Mouse (Mus musculus) heart, adult 2 months (tissue): ENCODE data around the gene Camkk2. TPM values are rescaled to one million over a fixed set of nuclear protein-coding genes. Genes with fewer than 3 reads are reported as not detected.

ENCODE experiments used
- DNase-seq, 2 experiments: peaks; one replicate each; pipeline ENCODE4 v3.0.0; 2021
- H3K27ac ChIP-seq: fragments of 200-600 bp; 2 replicates; pipeline ENCODE4 v1.8.1; 2022
- H3K27me3 ChIP-seq: fragments of 200-500 bp; 2 replicates; pipeline ENCODE4 v1.6.1; 2012; ENCODE audit warnings: mild to moderate bottlenecking, low read length, inconsistent platforms, mixed read lengths; ENCODE audit not compliant: control insufficient read depth, insufficient read depth
- H3K36me3 ChIP-seq: fragments of 200-500 bp; 2 replicates; pipeline ENCODE4 v1.6.1; 2012; ENCODE audit warnings: low read length, inconsistent platforms; ENCODE audit not compliant: control insufficient read depth, insufficient read depth
- H3K4me1 ChIP-seq: fragments of 200-500 bp; 2 replicates; pipeline ENCODE4 v1.6.1; 2011; ENCODE audit warnings: low read length; ENCODE audit not compliant: control insufficient read depth, insufficient read depth
- H3K4me3 ChIP-seq: fragments of 200-600 bp; 2 replicates; pipeline ENCODE4 v1.8.1; 2022
- H3K79me2 ChIP-seq: fragments of 200-500 bp; replicated peaks from 2 replicates; pipeline ENCODE4 v1.6.1; 2012; ENCODE audit warnings: mild to moderate bottlenecking, inconsistent platforms, low read length, moderate library complexity, mixed read lengths; ENCODE audit not compliant: control insufficient read depth, insufficient read depth
- H3K9ac ChIP-seq: fragments of 200-500 bp; 2 replicates; pipeline ENCODE4 v1.6.1; 2012; ENCODE audit warnings: low read depth, mild to moderate bottlenecking, control low read depth, inconsistent platforms, low read length, mixed read lengths
- CTCF ChIP-seq: fragments of 200-600 bp; IDR thresholded peaks from 2 replicates; pipeline ENCODE4 v1.8.1; 2022; ENCODE audit warnings: antibody characterized with exemption, mild to moderate bottlenecking, moderate library complexity
- EP300 ChIP-seq: fragments of 200-500 bp; IDR thresholded peaks from 2 replicates; pipeline ENCODE4 v1.6.1; 2011; ENCODE audit warnings: low read depth, low read length, control low read depth; ENCODE audit not compliant: insufficient read depth
- POLR2A ChIP-seq: fragments of 200-500 bp; IDR thresholded peaks from 2 replicates; pipeline ENCODE4 v1.6.1; 2011; ENCODE audit warnings: mild to moderate bottlenecking, low read depth, low read length, control low read depth; ENCODE audit not compliant: insufficient read depth
- WGBS: fragments of 180-500 bp; shearing (Covaris S2); methylation state at CpG from one replicate; pipeline ENCODE4 v1.1.7; 2018; 5-methylcytosine and 5-hydroxymethylcytosine counted together
- intact Hi-C: fragments of 180-260 bp; cut with DNase I; formaldehyde crosslinking; loops from one replicate; pipeline ENCODE4 v1.15.1; 2025
- polyA plus RNA-seq: library from polyadenylated mRNA; depleted of rRNA; stranded (reverse); fragments of >200 nt; gene quantifications from 2 replicates; pipeline ENCODE4 v1.2.3, GENCODE M21; 2012
- total RNA-seq, 2 experiments: library from RNA; stranded (reverse); gene quantifications; 2 replicates each; pipeline ENCODE4 v1.2.3; 2021

Camkk2 gene
- total and polyA plus RNA-seq, 3 experiments: 9.3 to 13.6 (median 10.2) TPM

DNA sequence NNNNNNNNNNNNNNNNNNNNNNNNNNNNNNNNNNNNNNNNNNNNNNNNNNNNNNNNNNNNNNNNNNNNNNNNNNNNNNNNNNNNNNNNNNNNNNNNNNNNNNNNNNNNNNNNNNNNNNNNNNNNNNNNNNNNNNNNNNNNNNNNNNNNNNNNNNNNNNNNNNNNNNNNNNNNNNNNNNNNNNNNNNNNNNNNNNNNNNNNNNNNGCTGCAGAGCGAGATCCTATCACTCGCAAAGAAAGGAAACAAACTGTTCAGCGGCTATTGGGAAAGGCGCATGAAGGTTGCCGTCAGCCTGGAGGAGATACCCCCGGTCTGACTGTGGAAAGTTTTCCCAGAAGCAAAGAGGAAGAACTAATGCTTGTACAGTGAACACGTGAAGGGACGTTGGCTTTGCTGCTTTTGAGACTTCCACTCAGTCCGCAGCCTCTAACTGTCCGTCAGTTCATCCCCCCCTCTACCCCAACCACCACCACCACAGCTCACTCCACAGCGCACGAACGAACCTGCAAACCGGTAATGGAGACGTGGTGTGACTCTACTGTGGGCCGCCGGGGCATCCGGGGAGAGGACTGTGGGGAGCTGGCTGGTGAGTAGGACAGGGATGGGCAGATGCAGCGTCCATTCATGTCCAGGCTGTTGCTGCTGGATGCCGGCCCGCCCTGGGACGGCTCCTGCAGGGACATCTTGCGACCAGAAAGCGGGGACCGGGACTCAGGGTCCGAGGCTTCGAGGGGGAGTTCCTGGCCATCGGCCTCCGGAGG is 15.8 kb downstream of the Camkk2 start:
- TF ChIP-seq POLR2A (no peak), EP300 (no peak), CTCF (no peak)
- H3K79me2 ChIP-seq: no peaks in the 10 kb centered on the region; the same call in 1 of the 2 replicates
- intact Hi-C loops: no loop called here
- no peaks in the 10 kb centered on the region for H3K27me3 ChIP-seq
- H3K36me3 ChIP-seq: no peaks in the 10 kb centered on the region; the same call in 1 of the 2 replicates
- DNase-seq: peak; percentile 27
- peak overlapping the region; percentile 23; the same call in 1 of the 2 replicates for H3K9ac ChIP-seq
- no peak overlapping the region for H3K4me3 ChIP-seq
- WGBS: 63% methylated on average over 29 of the region's 29 CpGs
- no peak overlapping the region for H3K27ac ChIP-seq
- H3K4me1 ChIP-seq: peaks cover 3% of the 10 kb centered on the region

DNA sequence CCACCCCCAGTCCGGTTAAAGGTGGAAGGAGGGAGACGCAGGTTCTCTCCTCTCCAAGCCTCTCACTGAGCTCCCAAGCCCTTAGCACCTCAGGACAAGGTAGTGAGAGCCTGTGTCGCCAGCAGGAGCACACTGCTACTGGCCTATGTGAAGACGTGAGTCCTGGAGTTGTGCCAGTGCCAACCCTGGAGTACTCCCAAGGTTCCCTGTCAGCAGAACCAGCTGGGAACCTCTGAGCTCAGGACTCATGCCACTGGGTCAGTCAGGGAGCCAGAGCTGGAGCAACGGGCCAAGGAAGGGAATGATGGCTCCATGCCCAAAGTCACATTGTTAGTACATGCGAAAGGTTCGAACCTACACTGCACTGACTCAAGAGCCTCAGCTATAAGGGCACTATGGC is 22.5 kb downstream of the Camkk2 start:
- 67% methylated on average over 7 of the region's 7 CpGs for WGBS
- no peaks in the 10 kb centered on the region for H3K27me3 ChIP-seq
- peaks cover 3% of the 10 kb centered on the region for H3K4me1 ChIP-seq
- H3K36me3 ChIP-seq: no peaks in the 10 kb centered on the region; the same call in 1 of the 2 replicates
- H3K79me2 ChIP-seq: no peaks in the 10 kb centered on the region
- no peak overlapping the region for H3K4me3 ChIP-seq
- DNase-seq: peak; percentile 69 to 77
- no peak overlapping the region for H3K27ac ChIP-seq
- intact Hi-C loops: no loop called here
- TF ChIP-seq CTCF: peak; percentile 8; the same call in 1 of the 2 replicates
- no peak for TF ChIP-seq POLR2A
- no peak overlapping the region for H3K9ac ChIP-seq

DNA sequence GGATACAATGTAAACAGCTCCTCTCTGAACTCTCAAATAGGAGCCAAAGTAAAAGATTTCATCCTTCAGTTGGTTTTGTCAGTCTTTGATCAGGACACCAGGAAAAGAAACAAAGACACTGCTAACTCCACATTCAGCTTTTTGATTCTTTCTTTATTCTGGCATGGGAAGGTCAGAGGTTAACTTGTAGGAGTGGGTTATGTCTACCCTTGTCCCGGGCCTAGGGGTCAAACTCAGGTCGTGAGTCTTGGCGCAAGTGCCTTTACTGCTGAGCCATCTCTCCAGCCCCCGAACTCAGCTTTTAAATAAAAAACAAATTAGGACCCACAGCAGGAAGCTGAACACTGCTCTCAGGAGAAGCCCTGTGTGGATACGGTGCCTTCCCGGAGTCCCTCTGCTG is 23.1 kb downstream of the Camkk2 start:
- no peak overlapping the region for H3K27ac ChIP-seq
- TF ChIP-seq EP300 (no peak), POLR2A (no peak), CTCF (no peak)
- H3K4me3 ChIP-seq: no peak overlapping the region
- no peaks in the 10 kb centered on the region for H3K79me2 ChIP-seq
- no peak overlapping the region for H3K9ac ChIP-seq
- no peak for DNase-seq
- intact Hi-C loops: no loop called here
- no peaks in the 10 kb centered on the region for H3K27me3 ChIP-seq
- no peaks in the 10 kb centered on the region; the same call in 1 of the 2 replicates for H3K36me3 ChIP-seq
- peaks cover 2% of the 10 kb centered on the region for H3K4me1 ChIP-seq
- 84% methylated on average over 6 of the region's 6 CpGs for WGBS

DNA sequence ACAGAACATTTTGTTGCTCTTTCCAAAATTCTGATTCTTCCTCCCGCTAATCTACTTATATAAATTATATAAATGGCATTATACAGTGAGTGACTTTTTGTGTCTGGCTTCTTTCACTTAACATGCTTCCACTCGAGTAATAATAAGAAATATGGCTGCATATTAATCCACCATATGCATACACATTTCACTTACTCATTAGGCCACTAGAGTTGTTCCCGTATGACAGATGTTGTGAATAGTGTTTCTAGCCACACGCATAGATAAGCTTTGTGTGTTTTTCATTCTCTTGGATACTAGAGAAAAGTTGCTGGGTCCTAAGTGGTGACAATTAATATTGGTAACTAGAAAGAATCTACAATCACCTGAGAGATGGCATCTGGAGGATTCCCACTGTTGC is 23.6 kb downstream of the Camkk2 start:
- Histone ChIP-seq H3K79me2 (no peaks in the 10 kb centered on the region), H3K36me3 (no peaks in the 10 kb centered on the region), H3K27ac (no peak overlapping the region), H3K4me1 (no peaks in the 10 kb centered on the region), H3K4me3 (no peak overlapping the region), H3K9ac (no peak overlapping the region), H3K27me3 (no peaks in the 10 kb centered on the region)
- intact Hi-C loops: no loop called here
- 94% methylated on average over 4 of the region's 4 CpGs for WGBS
- TF ChIP-seq CTCF (no peak), POLR2A (no peak), EP300 (no peak)
- no peak for DNase-seq

DNA sequence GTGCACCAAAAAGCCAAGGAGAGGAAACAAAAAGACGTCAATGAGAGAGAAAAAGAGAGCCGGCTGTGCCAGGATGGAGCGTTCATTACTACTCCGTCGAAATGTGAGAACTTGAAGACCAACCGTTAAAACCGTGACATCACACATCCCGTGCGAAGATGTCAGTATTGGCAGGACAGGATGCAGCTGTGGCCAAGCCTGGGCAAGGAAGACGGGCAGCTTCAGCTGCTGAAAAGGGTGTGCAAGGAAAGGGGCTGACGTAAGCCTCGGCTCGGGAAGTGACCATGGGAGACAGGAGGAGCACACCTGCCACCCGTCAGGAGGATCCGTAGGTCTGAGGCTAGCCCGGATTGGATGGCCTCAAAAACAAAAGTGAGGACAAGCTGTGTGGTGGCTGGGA is 24.7 kb downstream of the Camkk2 start:
- no peak overlapping the region for H3K9ac ChIP-seq
- H3K27me3 ChIP-seq: no peaks in the 10 kb centered on the region
- TF ChIP-seq POLR2A: no peak
- no peak for TF ChIP-seq EP300
- TF ChIP-seq CTCF: no peak
- 72% methylated on average over 16 of the region's 16 CpGs for WGBS
- H3K27ac ChIP-seq: no peak overlapping the region
- intact Hi-C loops: no loop called here
- no peaks in the 10 kb centered on the region for H3K79me2 ChIP-seq
- no peaks in the 10 kb centered on the region for H3K4me1 ChIP-seq
- no peak overlapping the region for H3K4me3 ChIP-seq
- H3K36me3 ChIP-seq: no peaks in the 10 kb centered on the region
- DNase-seq: no peak

DNA sequence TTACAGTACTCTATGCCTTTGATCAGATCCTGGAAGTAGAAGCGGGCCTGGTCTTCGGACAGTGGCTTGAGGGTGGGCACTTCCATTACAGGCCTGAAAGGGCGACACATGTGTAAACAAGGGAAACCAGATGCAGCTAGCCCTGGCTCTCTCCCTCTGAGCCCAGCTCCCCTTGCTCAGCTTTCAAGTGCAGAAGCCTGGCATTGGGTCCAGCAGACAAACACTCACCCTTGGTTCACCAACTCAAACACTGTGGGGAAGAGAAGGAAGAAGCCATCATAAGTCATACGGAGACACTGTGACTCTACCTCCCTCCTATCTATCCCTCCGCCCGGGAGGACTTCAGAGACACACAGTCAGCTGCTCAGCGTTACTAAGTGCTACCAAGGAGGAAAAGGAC is 31.3 kb downstream of the Camkk2 start:
- intact Hi-C loops: no loop called here
- H3K36me3 ChIP-seq: no peaks in the 10 kb centered on the region
- H3K27ac ChIP-seq: no peak overlapping the region
- no peaks in the 10 kb centered on the region for H3K79me2 ChIP-seq
- no peak for TF ChIP-seq POLR2A
- no peak for TF ChIP-seq EP300
- TF ChIP-seq CTCF: no peak
- H3K4me3 ChIP-seq: no peak overlapping the region
- no peaks in the 10 kb centered on the region for H3K4me1 ChIP-seq
- DNase-seq: no peak
- no peaks in the 10 kb centered on the region for H3K27me3 ChIP-seq
- WGBS: 86% methylated on average over 7 of the region's 7 CpGs
- H3K9ac ChIP-seq: no peak overlapping the region
